Comparison of ENCODE assay signal across 23 mouse cellular contexts in the genomic region with DNA sequence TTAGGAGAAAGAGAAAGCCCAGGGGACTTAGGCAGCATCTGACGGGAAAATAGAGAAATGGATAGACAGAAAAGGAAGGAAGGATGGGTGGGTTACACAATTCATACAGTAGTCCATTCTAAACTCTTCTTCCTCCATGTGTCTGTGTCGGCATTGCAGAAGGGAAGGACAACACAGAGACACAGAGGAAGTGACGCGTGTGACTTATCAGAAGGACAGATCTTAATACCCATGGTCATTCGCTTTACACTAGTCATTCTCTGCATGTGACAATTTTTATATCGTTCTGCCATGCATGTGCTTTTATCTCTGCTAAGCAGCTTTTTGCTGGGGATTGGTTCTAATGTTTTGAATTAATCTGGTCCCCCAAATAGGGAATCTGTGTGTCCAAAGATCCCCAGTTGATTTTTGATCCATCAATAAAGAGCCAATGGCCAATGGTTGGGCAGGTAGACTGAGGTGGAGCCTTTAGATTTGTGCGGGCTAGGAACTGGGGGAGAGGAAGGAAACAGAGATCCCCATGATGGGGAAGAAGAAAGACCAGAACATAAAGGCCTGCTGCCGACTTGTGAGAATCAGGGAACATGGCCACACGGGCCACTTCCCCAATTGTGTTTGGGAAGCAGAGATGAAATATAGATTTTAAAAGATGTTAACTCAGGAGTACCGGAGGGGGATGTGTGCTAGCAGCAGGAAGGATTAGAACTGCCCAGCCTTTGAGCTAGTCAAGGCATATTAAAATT. TPM values are rescaled to one million over a fixed set of nuclear protein-coding genes. Genes with fewer than 3 reads are reported as not detected.
A peak's percentile ranks its signal among the peaks of the same experiment; 100 is the strongest.
DNase-seq lines count a peak whose midpoint lies in the region; ATAC-seq and TF ChIP-seq lines count a peak whose summit lies in the region.
"Had no signal": no experiment of that assay in that cellular context is flagged by ENCODE, and none has a peak within 500 bp of the region (broad histone marks: within the 10 kb centered on the region; RNA-seq: fewer than 3 reads in every experiment).

No protein-coding gene starts in this region.

- H3K9ac ChIP-seq in liver, postnatal 0 days (replicated peaks) = no peak overlapping the region
- no peak overlapping the region for H3K9ac ChIP-seq in forebrain, embryonic 13.5 days
- H3K9ac ChIP-seq: embryonic facial prominence, embryonic 12.5 days; forebrain, embryonic 12.5 days; heart, embryonic 13.5 days; hindbrain, embryonic 12.5 days; limb, embryonic 13.5 days; midbrain, embryonic 12.5 days had no signal

- no peak for TF ChIP-seq CTCF in liver, postnatal 0 days (IDR thresholded peaks at IDR 0.05; ENCODE audit: low read depth)
- TF ChIP-seq CTCF in cerebellum, adult 2 months (IDR thresholded peaks at IDR 0.05; ENCODE audit: borderline replicate concordance, insufficient read depth, low read depth, low read length) = no peak

- no peak overlapping the region; the same call in none of the 2 replicates for H3K4me2 ChIP-seq in liver, postnatal 0 days (ENCODE audit: low read depth, low read length)
- H3K4me2 ChIP-seq in forebrain, embryonic 13.5 days = no peak overlapping the region
- H3K4me2 ChIP-seq: embryonic facial prominence, embryonic 12.5 days; forebrain, embryonic 12.5 days; heart, embryonic 13.5 days; hindbrain, embryonic 12.5 days; limb, embryonic 13.5 days; midbrain, embryonic 12.5 days had no signal

- ATAC-seq in liver, postnatal 0 days = peak; percentile 38; the same call in 1 of the 2 replicates
- ATAC-seq in megakaryocyte, adult 5-6 weeks (ENCODE audit: poor library complexity, severe bottlenecking) = peak; percentile 98
- no peak for ATAC-seq in forebrain, embryonic 13.5 days

- H3K9me3 ChIP-seq in liver, postnatal 0 days (ENCODE audit: low read length) = no peaks in the 10 kb centered on the region
- no peaks in the 10 kb centered on the region for H3K9me3 ChIP-seq in forebrain, embryonic 13.5 days (replicated peaks)
- H3K9me3 ChIP-seq: embryonic facial prominence, embryonic 12.5 days; forebrain, embryonic 12.5 days; heart, embryonic 13.5 days; hindbrain, embryonic 12.5 days; limb, embryonic 13.5 days; midbrain, embryonic 12.5 days had no signal

- WGBS in liver, postnatal 0 days (ENCODE audit: insufficient replicate concordance) = 48% methylated on average over 10 of the region's 10 CpGs
- 83% methylated on average over 10 of the region's 10 CpGs for WGBS in cerebellum, adult 2 months
- WGBS in forebrain, embryonic 13.5 days = 90% methylated on average over 10 of the region's 10 CpGs

- TF ChIP-seq EP300 in liver, postnatal 0 days (IDR thresholded peaks at IDR 0.05; ENCODE audit: low read depth) = no peak

- H3K36me3 ChIP-seq in liver, postnatal 0 days (replicated peaks; ENCODE audit: insufficient read depth, low read length) = no peaks in the 10 kb centered on the region
- H3K36me3 ChIP-seq in forebrain, embryonic 13.5 days (ENCODE audit: poor library complexity, severe bottlenecking) = no peaks in the 10 kb centered on the region
- H3K36me3 ChIP-seq: embryonic facial prominence, embryonic 12.5 days; forebrain, embryonic 12.5 days; heart, embryonic 13.5 days; hindbrain, embryonic 12.5 days; limb, embryonic 13.5 days; midbrain, embryonic 12.5 days had no signal

- peaks cover 12% of the 10 kb centered on the region for H3K4me1 ChIP-seq in liver, postnatal 0 days (ENCODE audit: insufficient read depth)
- H3K4me1 ChIP-seq in cerebellum, adult 2 months (ENCODE audit: control insufficient read depth, insufficient read depth, low read length) = no peaks in the 10 kb centered on the region
- H3K4me1 ChIP-seq in forebrain, embryonic 13.5 days = no peaks in the 10 kb centered on the region
- H3K4me1 ChIP-seq: embryonic facial prominence, embryonic 12.5 days; forebrain, embryonic 12.5 days; hindbrain, embryonic 12.5 days; midbrain, embryonic 12.5 days had no signal

- H3K27me3 ChIP-seq in liver, postnatal 0 days (ENCODE audit: insufficient read depth, low read length) = no peaks in the 10 kb centered on the region
- H3K27me3 ChIP-seq in cerebellum, adult 2 months (ENCODE audit: control insufficient read depth, insufficient read depth, low read length) = no peaks in the 10 kb centered on the region
- H3K27me3 ChIP-seq in forebrain, embryonic 13.5 days = no peaks in the 10 kb centered on the region
- H3K27me3 ChIP-seq: CH12.LX; embryonic facial prominence, embryonic 12.5 days; heart, embryonic 13.5 days; hindbrain, embryonic 12.5 days; limb, embryonic 13.5 days; midbrain, embryonic 12.5 days had no signal

- no peak for TF ChIP-seq POLR2A in cerebellum, adult 2 months (IDR thresholded peaks at IDR 0.05; ENCODE audit: borderline replicate concordance, insufficient read depth, low read length)

- DNase-seq in liver, postnatal 0 days = no peak
- DNase-seq in liver (no peak), MEL-GATA-1-ER (ENCODE audit: extremely low read depth, low read depth) (peak; percentile 22)
- DNase-seq in cerebellum, adult 2 months = no peak
- no peak for DNase-seq in right cerebral cortex, postnatal 25 days
- DNase-seq: adrenal gland, postnatal 14 days; cerebellum, postnatal 10 days; gastrocnemius, postnatal 10 days; heart, adult 2 months; heart, postnatal 14 days; kidney, adult 11 months; kidney, postnatal 4 days; lung, adult 18-20 months; lung, postnatal 4 days had no signal

- peak overlapping the region; percentile 74 for H3K27ac ChIP-seq in liver, postnatal 0 days (ENCODE audit: low read depth)
- H3K27ac ChIP-seq in cerebellum, adult 2 months (ENCODE audit: insufficient read depth, low read length) = no peak overlapping the region
- H3K27ac ChIP-seq in forebrain, embryonic 13.5 days = no peak overlapping the region
- H3K27ac ChIP-seq: embryonic facial prominence, embryonic 12.5 days; forebrain, embryonic 12.5 days; heart, adult 2 months; heart, embryonic 13.5 days; hindbrain, embryonic 12.5 days; limb, embryonic 13.5 days; midbrain, embryonic 12.5 days had no signal

- no peak overlapping the region for H3K4me3 ChIP-seq in liver, postnatal 0 days (ENCODE audit: low read depth, low read length)
- H3K4me3 ChIP-seq in cerebellum, adult 2 months (replicated peaks; ENCODE audit: insufficient read depth, low read depth, low read length) = no peak overlapping the region
- no peak overlapping the region for H3K4me3 ChIP-seq in forebrain, embryonic 13.5 days
- H3K4me3 ChIP-seq: embryonic facial prominence, embryonic 12.5 days; forebrain, embryonic 12.5 days; heart, adult 2 months; heart, embryonic 13.5 days; hindbrain, embryonic 12.5 days; limb, embryonic 13.5 days; midbrain, embryonic 12.5 days had no signal

RNA-seq across cellular contexts. Expression of a gene that starts 15.5 kb away (rescaled TPM):
- 11.5 and 11.8 TPM in 2 replicates for polyA plus RNA-seq in liver, postnatal 0 days (2015; fragmentation: Nextera tagmentation; extraction: Ambion mirVana)
- total RNA-seq in megakaryocyte, adult 5-6 weeks (2015) = 18.1 and 21.1 TPM in 2 replicates
- total RNA-seq in megakaryocyte, adult 5-6 weeks (2017) = 24.8 and 34.9 TPM in 2 replicates
- polyA plus RNA-seq in cerebellum, adult 2 months (2012; rRNA removed) = 16.8 and 17.7 TPM in 2 replicates
- polyA plus RNA-seq in forebrain, embryonic 13.5 days (2015; fragmentation: Nextera tagmentation; extraction: Ambion mirVana) = 32.7 and 33.8 TPM in 2 replicates

RNA-seq across cellular contexts. Expression of a gene that starts 21.7 kb away (rescaled TPM):
- 1,306 and 1,327 TPM in 2 replicates for polyA plus RNA-seq in liver, postnatal 0 days (2015; fragmentation: Nextera tagmentation; extraction: Ambion mirVana)
- 3,482 and 3,921 TPM in 2 replicates for total RNA-seq in megakaryocyte, adult 5-6 weeks (2015)
- total RNA-seq in megakaryocyte, adult 5-6 weeks (2017) = 2,689 and 3,338 TPM in 2 replicates
- polyA plus RNA-seq in cerebellum, adult 2 months (2012; rRNA removed) = 463 and 518 TPM in 2 replicates
- polyA plus RNA-seq in forebrain, embryonic 13.5 days (2015; fragmentation: Nextera tagmentation; extraction: Ambion mirVana) = 4,035 and 4,414 TPM in 2 replicates

RNA-seq across cellular contexts. Expression of a gene that starts 57.5 kb away (rescaled TPM):
- polyA plus RNA-seq in liver, postnatal 0 days (2015; fragmentation: Nextera tagmentation; extraction: Ambion mirVana) = not detected in 2 replicates
- total RNA-seq in megakaryocyte, adult 5-6 weeks (2015) = not detected in 2 replicates
- not detected in 2 replicates for total RNA-seq in megakaryocyte, adult 5-6 weeks (2017)
- polyA plus RNA-seq in cerebellum, adult 2 months (2012; rRNA removed) = 0.18 TPM in 1 of 2 replicates, not detected in the other
- 0.41 and 0.94 TPM in 2 replicates for polyA plus RNA-seq in forebrain, embryonic 13.5 days (2015; fragmentation: Nextera tagmentation; extraction: Ambion mirVana)
- total RNA-seq: CH12.LX; gastrocnemius, postnatal 10 days; heart, adult 2 months had no signal
- polyA plus RNA-seq: midbrain, embryonic 12.5 days had no signal
